Mouse (Mus musculus) midbrain, embryonic 14.5 days (tissue): ENCODE data around the gene Nrxn1. TPM values are rescaled to one million over a fixed set of nuclear protein-coding genes. Genes with fewer than 3 reads are reported as not detected.
A peak's percentile ranks its signal among the peaks of the same experiment; 100 is the strongest.

Experiments used
- ATAC-seq: fragments of 200-750 bp; cut with Nextera tagmentation; 2 replicates; pipeline ENCODE4 v1.8.0; 2017; ENCODE audit warnings: moderate number of reproducible peaks, moderate library complexity; ENCODE audit not compliant: low FRiP score, low TSS enrichment
- DNase-seq: peaks from one replicate; pipeline ENCODE4 v3.0.0-alpha.2; 2015
- H3K27ac ChIP-seq: fragments of 300-500 bp; sonication (generic); replicated peaks from 2 replicates; pipeline ENCODE4 v1.5.1; 2014; ENCODE audit warnings: mild to moderate bottlenecking, low read depth, low read length, moderate library complexity
- H3K27me3 ChIP-seq: fragments of 300-500 bp; sonication (generic); 2 replicates; pipeline ENCODE4 v1.6.1; 2014; ENCODE audit warnings: low read length, control low read depth, mixed read lengths; ENCODE audit not compliant: control insufficient read depth, insufficient read depth
- H3K36me3 ChIP-seq: fragments of 300-500 bp; sonication (generic); 2 replicates; pipeline ENCODE4 v1.6.1; 2014; ENCODE audit warnings: low read length, control low read depth; ENCODE audit not compliant: control insufficient read depth, insufficient read depth
- H3K4me1 ChIP-seq: fragments of 300-500 bp; sonication (generic); 2 replicates; pipeline ENCODE4 v1.6.1; 2014; ENCODE audit warnings: mild to moderate bottlenecking, antibody characterized with exemption, low read length, control low read depth; ENCODE audit not compliant: control insufficient read depth, insufficient read depth
- H3K4me2 ChIP-seq: fragments of 300-500 bp; sonication (generic); 2 replicates; pipeline ENCODE4 v1.6.1; 2014; ENCODE audit warnings: mild to moderate bottlenecking, low read length, moderate library complexity
- H3K4me3 ChIP-seq: fragments of 300-500 bp; sonication (generic); replicated peaks from 2 replicates; pipeline ENCODE4 v1.5.1; 2014; ENCODE audit warnings: low read depth, low read length
- H3K9ac ChIP-seq: fragments of 300-500 bp; sonication (generic); replicated peaks from 2 replicates; pipeline ENCODE4 v1.6.1; 2014; ENCODE audit warnings: mild to moderate bottlenecking, low read length, moderate library complexity
- H3K9me3 ChIP-seq: fragments of 300-500 bp; sonication (generic); 2 replicates; pipeline ENCODE4 v1.6.1; 2016; ENCODE audit warnings: low read length, control low read depth, mixed read lengths; ENCODE audit not compliant: control insufficient read depth
- WGBS: fragments of 180-500 bp; shearing (Covaris S2); extraction: QIAGEN DNeasy Blood & Tissue Kit; methylation state at CpG from one replicate; pipeline ENCODE4 v1.1.7; 2014; 5-methylcytosine and 5-hydroxymethylcytosine counted together
- polyA plus RNA-seq: library from polyadenylated mRNA; unstranded; fragments of >200 nt; fragmentation: Nextera tagmentation; extraction: Ambion mirVana; gene quantifications from 2 replicates; pipeline ENCODE4 v1.2.1, GENCODE M21; 2014

Gene Nrxn1
- polyA plus RNA-seq, 1 experiment from 2014 or later, result 171 TPM

- peaks cover 12% of the 10 kb centered on the region for H3K9me3 ChIP-seq
- peaks cover 19% of the 10 kb centered on the region for H3K36me3 ChIP-seq
- ATAC-seq, result no peak
- no peaks in the 10 kb centered on the region for H3K27me3 ChIP-seq
- no peak overlapping the region for H3K9ac ChIP-seq
- H3K27ac ChIP-seq, result no peak overlapping the region
- peak overlapping the region; percentile 29 for H3K4me3 ChIP-seq
- peak overlapping the region; percentile 57; the same call in 1 of the 2 replicates for H3K4me2 ChIP-seq
- peaks cover 12% of the 10 kb centered on the region; the same call in 1 of the 2 replicates for H3K4me1 ChIP-seq
- no peak for DNase-seq
- WGBS, result 80% methylated on average over 82 of the region's 82 CpGs
Measured at GRCm38 (mm10) chr17:91088037-91088715, 4.7 kb downstream of the Nrxn1 start.

DNA sequence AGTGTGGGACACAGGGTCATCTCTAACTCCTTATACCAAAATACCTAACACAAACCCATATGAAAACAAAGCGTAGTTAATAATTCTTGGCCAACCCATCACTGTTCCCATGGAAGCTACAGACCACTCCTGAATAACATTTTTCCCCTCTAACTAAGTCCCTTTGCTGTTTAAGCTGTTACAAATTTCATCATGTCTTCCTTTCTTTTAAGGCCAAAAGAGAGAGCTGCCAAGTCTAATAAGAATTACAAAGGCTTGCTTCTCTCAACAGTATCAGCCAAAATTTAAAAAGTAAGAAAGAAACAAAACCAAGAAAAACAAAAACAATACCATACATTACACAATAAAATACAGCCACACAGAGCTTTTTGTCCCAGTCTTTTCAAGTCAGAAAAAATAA is 6.5 kb downstream of the Nrxn1 start:
- Histone ChIP-seq H3K4me1 (peaks cover 17% of the 10 kb centered on the region; the same call in 1 of the 2 replicates), H3K27me3 (no peaks in the 10 kb centered on the region), H3K9ac (peak overlapping the region; percentile 34), H3K36me3 (peaks cover 19% of the 10 kb centered on the region), H3K4me2 (peak overlapping the region; percentile 57), H3K27ac (0 out of 2 replicates have a peak overlapping the region, but pooled peaks have one; percentile 49), H3K9me3 (peaks cover 12% of the 10 kb centered on the region), H3K4me3 (peak overlapping the region; percentile 29)
- ATAC-seq (no peak), DNase-seq (no peak)
- WGBS, result 57% methylated on average over 1 of the region's 1 CpGs

- H3K27ac ChIP-seq, result peak overlapping the region; percentile 49; the same call in 1 of the 2 replicates
- WGBS, result 46% methylated on average over 2 of the region's 2 CpGs
- H3K9me3 ChIP-seq, result peaks cover 12% of the 10 kb centered on the region
- ATAC-seq (peak; percentile 55), DNase-seq (peak; percentile 48)
- H3K4me3 ChIP-seq, result peak overlapping the region; percentile 26
- no peaks in the 10 kb centered on the region for H3K27me3 ChIP-seq
- H3K9ac ChIP-seq, result peak overlapping the region; percentile 4; the same call in 1 of the 2 replicates
- peaks cover 19% of the 10 kb centered on the region for H3K36me3 ChIP-seq
- peak overlapping the region; percentile 51 for H3K4me2 ChIP-seq
- H3K4me1 ChIP-seq, result peaks cover 17% of the 10 kb centered on the region; the same call in 1 of the 2 replicates
Measured at GRCm38 (mm10) chr17:91085416-91085815, 7.5 kb downstream of the Nrxn1 start.

DNA sequence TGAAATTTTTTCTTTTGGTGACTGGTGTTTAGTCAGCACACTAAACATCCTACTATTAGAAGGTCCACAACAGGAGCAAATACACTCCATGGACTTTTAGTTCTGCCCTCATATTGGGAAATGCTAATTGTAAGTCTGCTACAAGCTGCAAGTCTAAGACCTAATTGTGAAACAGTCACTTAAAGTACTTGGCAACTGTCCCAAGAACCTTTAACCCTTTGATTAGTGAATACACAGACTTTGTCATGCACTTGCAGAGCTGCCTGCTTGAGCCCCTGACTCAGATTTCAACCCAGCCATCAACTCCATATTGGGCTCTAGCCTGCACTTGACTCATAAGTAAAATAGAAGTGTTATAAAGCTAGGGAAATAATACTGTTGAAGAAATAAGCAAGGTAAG is 13.8 kb downstream of the Nrxn1 start:
- Histone ChIP-seq H3K9me3 (no peaks in the 10 kb centered on the region), H3K36me3 (no peaks in the 10 kb centered on the region), H3K4me1 (peaks cover 13% of the 10 kb centered on the region; the same call in 1 of the 2 replicates), H3K4me3 (no peak overlapping the region), H3K4me2 (no peak overlapping the region), H3K27ac (no peak overlapping the region), H3K27me3 (no peaks in the 10 kb centered on the region), H3K9ac (no peak overlapping the region)
- no peak for ATAC-seq
- DNase-seq, result no peak

- no peaks in the 10 kb centered on the region for H3K36me3 ChIP-seq
- 13% methylated on average over 5 of the region's 5 CpGs for WGBS
- H3K9me3 ChIP-seq, result no peaks in the 10 kb centered on the region
- no peak overlapping the region for H3K9ac ChIP-seq
- H3K4me3 ChIP-seq, result no peak overlapping the region
- DNase-seq (no peak), ATAC-seq (no peak)
- H3K4me2 ChIP-seq, result no peak overlapping the region
- H3K27me3 ChIP-seq, result no peaks in the 10 kb centered on the region
- H3K27ac ChIP-seq, result no peak overlapping the region
- H3K4me1 ChIP-seq, result 0 out of 2 replicates have a peak, but pooled peaks cover 3% of the 10 kb centered on the region
Measured at GRCm38 (mm10) chr17:91074780-91075179, 18.1 kb downstream of the Nrxn1 start.

DNA sequence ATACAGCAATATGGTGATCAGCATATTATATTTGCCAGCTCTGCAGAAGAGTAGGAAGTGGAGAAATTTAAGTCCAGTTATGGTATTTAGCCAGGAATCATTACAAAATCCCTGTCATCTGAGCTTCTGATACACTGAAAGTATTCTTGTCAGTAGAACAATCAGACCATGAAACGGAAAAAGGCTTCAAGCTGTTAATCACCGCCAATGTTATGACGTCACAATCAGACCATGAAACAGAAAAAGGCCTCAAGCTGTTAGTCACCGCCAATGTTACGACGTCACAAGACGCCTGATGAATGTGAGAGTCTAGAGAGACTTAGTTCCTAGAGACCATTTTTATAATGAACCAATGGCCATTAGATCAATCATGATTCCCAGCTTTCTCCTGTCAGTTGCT is 59.4 kb downstream of the Nrxn1 start:
- Histone ChIP-seq H3K4me3 (no peak overlapping the region), H3K27ac (no peak overlapping the region), H3K27me3 (no peaks in the 10 kb centered on the region), H3K4me1 (no peaks in the 10 kb centered on the region), H3K9ac (no peak overlapping the region), H3K9me3 (no peaks in the 10 kb centered on the region), H3K4me2 (no peak overlapping the region), H3K36me3 (no peaks in the 10 kb centered on the region)
- ATAC-seq (no peak), DNase-seq (peak; percentile 27)
- WGBS, result 39% methylated on average over 7 of the region's 7 CpGs

GRCm38 (mm10) chr17:91025061-91025623 is 67.7 kb downstream of the Nrxn1 start:
- H3K27me3 ChIP-seq, result no peaks in the 10 kb centered on the region
- H3K4me1 ChIP-seq, result no peaks in the 10 kb centered on the region
- H3K36me3 ChIP-seq, result no peaks in the 10 kb centered on the region
- ATAC-seq (no peak), DNase-seq (no peak)
- no peak overlapping the region for H3K27ac ChIP-seq
- H3K4me2 ChIP-seq, result no peak overlapping the region
- 76% methylated on average over 2 of the region's 2 CpGs for WGBS
- H3K4me3 ChIP-seq, result no peak overlapping the region
- H3K9me3 ChIP-seq, result no peaks in the 10 kb centered on the region
- no peak overlapping the region for H3K9ac ChIP-seq

DNA sequence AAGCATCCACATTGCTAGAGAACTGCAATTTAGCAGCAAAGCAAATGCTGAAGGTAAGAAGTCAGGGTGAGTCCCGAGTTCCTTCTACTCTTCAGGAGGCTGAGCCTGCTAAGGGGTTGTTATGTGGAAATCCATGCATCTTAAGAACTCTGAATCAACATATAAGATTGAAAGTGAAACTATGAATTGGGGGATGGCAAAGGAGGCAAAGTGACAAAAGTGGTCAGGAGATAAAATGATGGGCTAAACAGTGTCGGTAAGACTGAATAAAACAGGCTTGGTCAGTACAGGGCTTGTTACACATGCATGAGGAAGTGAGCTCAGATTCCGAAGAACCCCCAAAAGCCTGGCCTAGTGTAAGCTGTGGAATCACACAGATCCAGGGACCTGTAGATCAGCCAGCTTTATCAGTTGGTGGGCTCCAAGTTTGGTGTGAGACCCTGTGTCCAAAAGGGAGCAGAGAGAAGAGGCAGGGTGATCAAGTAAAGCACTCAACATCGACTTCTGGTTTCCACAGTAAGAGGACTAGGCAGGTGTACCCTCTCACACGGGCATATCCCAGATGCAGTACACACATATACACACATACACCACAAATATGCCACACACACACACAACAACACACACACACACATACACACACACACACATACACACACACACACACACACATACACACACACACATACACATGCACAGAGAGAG is 85.3 kb downstream of the Nrxn1 start:
- Histone ChIP-seq H3K27ac (no peak overlapping the region), H3K36me3 (no peaks in the 10 kb centered on the region)
- 85% methylated on average over 5 of the region's 5 CpGs for WGBS

More for the DNA sequence above, 85.3 kb downstream of the Nrxn1 start:
- no peak overlapping the region for H3K4me3 ChIP-seq
- H3K27me3 ChIP-seq, result no peaks in the 10 kb centered on the region
- no peak overlapping the region for H3K4me2 ChIP-seq
- H3K9me3 ChIP-seq, result no peaks in the 10 kb centered on the region
- no peak overlapping the region for H3K9ac ChIP-seq
- no peaks in the 10 kb centered on the region for H3K4me1 ChIP-seq
- ATAC-seq (no peak), DNase-seq (no peak)
